Mouse (Mus musculus): ENCODE measurements around the gene Auts2.

DNA sequence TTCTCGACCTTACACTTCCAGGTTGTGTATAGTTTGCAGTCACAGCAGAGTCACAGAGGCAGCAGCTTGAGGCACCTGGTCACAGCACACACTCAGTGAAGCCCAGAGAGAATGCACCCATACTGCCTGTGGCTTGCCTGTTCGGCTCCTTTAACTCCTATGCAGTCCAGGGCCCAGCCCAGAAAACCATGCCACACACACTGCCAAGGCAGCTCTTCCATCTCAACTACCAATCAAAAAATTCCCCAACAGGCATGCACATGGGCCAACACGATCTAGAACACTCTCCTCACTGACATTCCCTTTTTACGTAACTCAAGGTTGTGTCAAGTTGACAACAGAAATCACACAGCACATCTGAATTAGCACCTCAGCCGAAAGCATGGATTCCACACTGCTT lies 374.3 kb downstream of the Auts2 start:
- no peak for TF ChIP-seq GATA1 (IDR thresholded peaks at IDR 0.05; ENCODE audit: low read length)
- no peak for TF ChIP-seq TAL1 (IDR thresholded peaks at IDR 0.05; ENCODE audit: low read length)
